Mouse (Mus musculus) erythroblast, embryonic 14.5 days (primary cell): ENCODE measurements around the gene Sema3f. TPM values are rescaled to one million over a fixed set of nuclear protein-coding genes. Genes with fewer than 3 reads are reported as not detected.

ENCODE experiments used
- H3K27me3 ChIP-seq: 2 replicates; pipeline ENCODE4 v1.6.1; 2012; ENCODE audit warnings: inconsistent platforms; ENCODE audit not compliant: control insufficient read depth
- H3K36me3 ChIP-seq: 2 replicates; pipeline ENCODE4 v1.6.1; 2012; ENCODE audit warnings: mild to moderate bottlenecking, inconsistent platforms; ENCODE audit not compliant: control insufficient read depth
- H3K4me1 ChIP-seq: 2 replicates; pipeline ENCODE4 v1.6.1; 2012; ENCODE audit warnings: inconsistent platforms; ENCODE audit not compliant: control insufficient read depth
- H3K4me3 ChIP-seq: replicated peaks from 2 replicates; pipeline ENCODE3; 2012; ENCODE audit warnings: moderate library complexity, mild to moderate bottlenecking, inconsistent platforms
- H3K9me3 ChIP-seq: 2 replicates; pipeline ENCODE4 v1.6.1; 2012; ENCODE audit warnings: low read length, inconsistent platforms, mixed read lengths; ENCODE audit not compliant: control insufficient read depth
- GATA1 ChIP-seq: IDR thresholded peaks from 2 replicates; pipeline ENCODE4 v1.6.1; 2012; ENCODE audit warnings: low read length, inconsistent platforms, mixed read lengths
- TAL1 ChIP-seq: IDR thresholded peaks from 3 replicates; pipeline ENCODE4 v1.6.1; 2012; ENCODE audit warnings: low read length, inconsistent platforms, mixed read lengths
- polyA plus RNA-seq: library from polyadenylated mRNA; stranded (reverse); fragments of >175 nt; gene quantifications from 2 replicates; pipeline ENCODE4 v1.2.3, GENCODE M21; 2012

Sema3f gene
- polyA plus RNA-seq, 1 experiment: not detected

DNA sequence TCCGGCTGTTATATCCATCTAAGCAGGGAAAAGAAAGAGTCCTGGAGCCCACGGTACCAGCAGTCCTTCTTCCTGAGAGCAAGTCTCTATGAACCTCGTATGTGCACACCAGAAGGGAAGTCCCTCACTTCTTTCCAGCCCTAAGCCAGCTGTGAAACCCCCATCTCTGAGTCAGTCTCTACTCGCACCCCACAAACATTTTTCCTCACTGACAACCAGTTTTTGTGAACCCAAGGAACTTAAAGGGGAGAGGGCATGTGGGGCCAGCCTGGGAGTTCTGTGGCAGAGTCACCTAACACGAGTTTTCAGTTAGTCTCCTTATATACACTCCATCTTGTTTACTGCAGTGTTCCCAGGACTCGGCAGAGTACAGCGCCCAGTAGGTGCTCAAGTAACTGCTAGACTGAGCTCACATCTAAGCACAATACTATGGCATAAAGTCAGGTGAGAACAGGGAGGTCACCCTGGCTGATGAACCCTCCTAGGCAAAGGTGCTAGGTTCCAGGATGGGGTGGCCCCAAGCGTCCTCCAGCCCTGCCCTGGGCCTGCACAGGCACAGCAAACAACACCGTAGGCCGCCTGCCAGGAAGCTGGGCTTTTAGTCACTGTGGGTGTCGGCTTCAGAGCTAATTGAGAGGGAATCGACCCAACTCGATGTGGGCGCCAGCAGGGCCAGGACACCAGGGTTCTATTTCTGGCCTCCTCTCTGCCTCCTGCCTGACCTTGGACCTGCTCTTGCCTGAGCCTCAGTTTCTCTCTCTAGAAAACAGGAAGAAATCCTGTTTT lies 6.7 kb downstream of the Sema3f start:
- Histone ChIP-seq H3K27me3 (peaks cover 58% of the 10 kb centered on the region), H3K4me1 (peaks cover 2% of the 10 kb centered on the region; the same call in 1 of the 2 replicates), H3K9me3 (no peaks in the 10 kb centered on the region), H3K4me3 (no peak overlapping the region), H3K36me3 (no peaks in the 10 kb centered on the region)
- TF ChIP-seq TAL1 (no peak), GATA1 (no peak)

DNA sequence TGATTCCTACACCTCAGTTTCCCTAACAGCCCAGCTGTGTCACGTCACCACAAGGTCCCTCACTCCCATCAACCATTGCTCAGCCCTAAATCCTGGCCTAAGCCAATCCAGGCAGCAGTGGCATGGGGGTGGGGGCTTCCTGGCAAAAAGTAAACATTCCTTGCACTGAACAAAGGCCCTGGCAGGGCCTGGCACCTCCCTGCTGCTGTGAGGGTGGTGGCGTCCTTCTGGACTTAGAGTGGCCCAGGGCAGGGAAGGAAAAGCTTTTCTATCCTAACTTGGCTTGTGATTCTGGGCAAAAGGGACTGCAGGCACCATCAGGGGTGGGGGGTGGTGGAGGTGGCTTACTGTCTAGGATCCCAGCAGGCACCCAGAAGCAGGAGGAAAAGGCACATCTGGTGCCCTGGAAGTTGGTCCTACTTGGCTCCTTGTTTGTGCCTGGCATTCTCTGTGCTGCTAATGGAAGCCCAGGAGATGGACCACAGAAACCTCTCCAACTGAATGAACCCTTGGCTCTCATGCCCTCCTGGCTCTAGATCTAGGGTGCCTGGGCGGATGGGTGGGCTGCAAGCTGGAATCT lies 7.6 kb downstream of the Sema3f start:
- no peak for TF ChIP-seq GATA1
- no peak for TF ChIP-seq TAL1
- Histone ChIP-seq H3K4me1 (no peaks in the 10 kb centered on the region), H3K4me3 (no peak overlapping the region), H3K9me3 (no peaks in the 10 kb centered on the region), H3K27me3 (peaks cover 50% of the 10 kb centered on the region), H3K36me3 (no peaks in the 10 kb centered on the region)

DNA sequence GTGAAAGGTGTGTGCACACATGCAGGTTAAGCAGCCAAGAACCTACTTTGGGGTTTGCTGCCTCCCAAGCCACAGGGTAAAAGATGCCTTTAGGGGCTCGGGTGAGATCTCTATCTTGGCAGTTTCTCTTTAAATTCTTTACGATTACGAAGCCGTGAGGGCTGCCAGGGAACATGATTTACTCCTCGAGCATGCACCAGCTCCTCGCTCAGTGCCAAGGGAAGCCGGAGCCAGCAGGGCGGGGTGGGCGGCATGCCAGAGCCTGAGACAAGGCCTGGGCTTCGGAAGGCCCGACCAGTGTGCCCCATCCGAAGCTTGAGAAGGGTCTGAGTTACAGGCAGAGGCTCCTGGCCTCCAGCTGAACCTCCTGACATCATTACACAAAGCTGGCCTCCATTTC lies 8.7 kb downstream of the Sema3f start:
- Histone ChIP-seq H3K4me1 (no peaks in the 10 kb centered on the region), H3K9me3 (no peaks in the 10 kb centered on the region), H3K4me3 (no peak overlapping the region), H3K36me3 (no peaks in the 10 kb centered on the region), H3K27me3 (peaks cover 39% of the 10 kb centered on the region)
- TF ChIP-seq TAL1 (no peak), GATA1 (no peak)

DNA sequence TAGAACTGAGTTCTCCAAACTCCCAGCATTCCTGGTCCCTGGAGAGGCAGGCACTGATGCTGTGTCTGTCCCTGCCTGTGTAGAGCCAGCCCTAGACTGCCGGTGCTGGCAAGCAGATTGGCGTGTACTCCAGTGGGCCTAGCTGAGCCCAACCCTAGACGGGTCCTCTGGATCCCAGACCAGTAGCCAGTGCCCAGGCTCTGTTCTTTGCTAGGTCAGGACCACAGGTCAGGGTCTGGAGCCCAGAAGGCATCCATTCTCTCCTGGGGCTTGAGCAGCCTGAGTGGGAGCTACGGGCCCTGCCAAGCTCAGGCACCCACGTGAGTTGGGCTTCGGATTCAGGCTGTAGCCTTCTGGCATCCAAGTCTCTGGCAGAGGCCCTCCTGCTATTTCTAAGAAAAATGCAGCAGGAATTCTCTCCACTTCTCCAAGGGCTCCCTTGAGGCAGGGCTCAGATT lies 10.1 kb downstream of the Sema3f start:
- Histone ChIP-seq H3K9me3 (no peaks in the 10 kb centered on the region), H3K4me1 (no peaks in the 10 kb centered on the region), H3K4me3 (no peak overlapping the region), H3K36me3 (no peaks in the 10 kb centered on the region), H3K27me3 (peaks cover 29% of the 10 kb centered on the region)
- TF ChIP-seq GATA1 (no peak), TAL1 (no peak)

DNA sequence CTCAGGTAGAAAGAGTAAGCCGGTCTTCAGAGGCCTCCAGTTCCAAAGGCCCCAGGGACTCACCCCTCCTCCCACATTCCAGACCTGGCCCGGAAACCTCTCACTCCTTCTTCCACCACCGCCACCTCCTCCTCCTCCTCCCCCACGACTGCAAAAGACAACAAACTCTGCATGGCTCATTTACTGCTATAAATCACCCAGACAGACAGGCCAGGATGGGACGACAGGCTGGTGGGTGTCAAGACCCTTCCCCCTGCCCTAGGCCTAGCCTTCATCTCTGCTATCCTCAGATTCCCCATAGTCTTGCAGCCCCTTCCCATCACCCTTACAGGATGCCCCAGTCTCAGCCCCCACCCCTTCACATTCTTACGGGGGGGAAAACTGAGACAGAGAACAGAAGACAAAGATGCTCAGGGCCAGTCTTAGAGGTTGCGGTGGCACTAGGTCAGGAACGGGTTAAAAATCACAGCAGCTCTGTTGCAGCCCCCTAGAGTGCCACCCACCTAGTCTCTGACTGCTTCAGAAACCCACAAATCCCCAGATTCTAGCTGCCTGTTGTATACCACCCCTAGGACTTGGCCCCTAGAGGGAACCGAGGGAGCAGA lies 10.8 kb downstream of the Sema3f start:
- Histone ChIP-seq H3K9me3 (no peaks in the 10 kb centered on the region), H3K4me3 (no peak overlapping the region), H3K27me3 (peaks cover 22% of the 10 kb centered on the region), H3K4me1 (no peaks in the 10 kb centered on the region), H3K36me3 (no peaks in the 10 kb centered on the region)
- no peak for TF ChIP-seq GATA1

DNA sequence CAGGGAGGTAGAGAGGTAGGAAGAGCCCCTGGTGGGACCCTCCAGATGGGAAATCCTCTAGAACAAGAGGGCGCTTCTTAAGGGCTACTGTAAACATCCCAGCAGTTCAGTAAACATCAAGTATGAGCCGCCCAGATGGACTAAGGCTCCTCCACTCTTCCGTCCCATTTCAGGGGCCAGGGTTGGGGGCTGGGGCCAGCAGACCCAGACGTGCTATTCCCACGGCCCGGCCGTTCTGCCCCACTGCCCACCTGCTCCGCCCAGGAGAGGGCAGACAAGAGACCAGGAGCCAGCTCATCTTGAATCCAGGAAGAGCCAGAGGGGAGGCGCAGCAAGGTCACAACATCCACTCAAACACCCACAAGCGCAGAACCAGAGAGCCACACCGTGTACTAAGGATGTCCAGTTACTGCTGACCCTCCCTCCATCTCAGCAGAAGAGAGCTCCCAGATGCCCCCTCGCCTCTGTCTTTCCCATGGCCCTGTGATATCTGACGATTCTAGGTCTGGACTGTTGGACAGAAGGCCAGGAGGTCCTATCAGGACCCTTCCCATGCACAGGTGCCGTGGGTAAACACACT lies 11.6 kb downstream of the Sema3f start:
- no peaks in the 10 kb centered on the region for H3K36me3 ChIP-seq
- H3K4me3 ChIP-seq: no peak overlapping the region
- no peaks in the 10 kb centered on the region for H3K9me3 ChIP-seq
- TF ChIP-seq GATA1 (no peak), TAL1 (no peak)
- H3K27me3 ChIP-seq: peaks cover 18% of the 10 kb centered on the region
- H3K4me1 ChIP-seq: no peaks in the 10 kb centered on the region

DNA sequence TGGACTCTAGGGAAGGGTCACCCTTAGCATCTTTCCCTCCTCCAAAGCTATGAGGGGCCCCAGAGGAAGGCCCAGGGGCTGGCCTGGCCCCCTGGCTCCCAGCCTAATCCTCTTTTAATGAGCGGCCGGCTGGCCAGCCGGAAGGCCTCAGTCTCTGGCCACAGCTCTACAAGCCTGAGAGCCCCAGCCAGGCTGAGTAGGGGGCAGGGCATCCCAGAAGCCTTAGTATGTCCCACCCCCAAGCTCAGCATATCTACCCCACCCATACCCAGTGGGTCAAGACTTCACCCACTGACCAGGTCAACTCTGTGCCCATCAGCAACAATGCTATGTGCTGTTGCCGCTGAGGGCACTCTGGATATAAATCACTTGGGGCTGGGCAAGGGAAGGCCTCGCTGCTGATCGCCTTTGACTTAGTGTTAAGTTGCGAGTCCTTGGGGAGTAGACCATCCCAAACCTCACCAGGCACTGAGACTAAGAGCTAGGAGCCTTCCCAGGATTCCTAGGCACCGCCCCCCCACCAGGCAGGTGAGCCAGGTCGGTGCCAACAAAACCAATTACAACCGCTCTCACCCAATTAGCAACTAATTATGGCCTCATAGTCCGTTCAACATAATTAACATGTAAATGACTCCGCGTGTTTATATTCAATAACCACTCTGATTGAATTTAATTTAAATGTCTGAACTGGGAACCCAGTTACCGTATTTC lies 12.3 kb downstream of the Sema3f start:
- Histone ChIP-seq H3K36me3 (no peaks in the 10 kb centered on the region), H3K9me3 (no peaks in the 10 kb centered on the region), H3K4me1 (peaks cover 5% of the 10 kb centered on the region), H3K27me3 (peaks cover 17% of the 10 kb centered on the region), H3K4me3 (no peak overlapping the region)
- no peak for TF ChIP-seq GATA1
- no peak for TF ChIP-seq TAL1

DNA sequence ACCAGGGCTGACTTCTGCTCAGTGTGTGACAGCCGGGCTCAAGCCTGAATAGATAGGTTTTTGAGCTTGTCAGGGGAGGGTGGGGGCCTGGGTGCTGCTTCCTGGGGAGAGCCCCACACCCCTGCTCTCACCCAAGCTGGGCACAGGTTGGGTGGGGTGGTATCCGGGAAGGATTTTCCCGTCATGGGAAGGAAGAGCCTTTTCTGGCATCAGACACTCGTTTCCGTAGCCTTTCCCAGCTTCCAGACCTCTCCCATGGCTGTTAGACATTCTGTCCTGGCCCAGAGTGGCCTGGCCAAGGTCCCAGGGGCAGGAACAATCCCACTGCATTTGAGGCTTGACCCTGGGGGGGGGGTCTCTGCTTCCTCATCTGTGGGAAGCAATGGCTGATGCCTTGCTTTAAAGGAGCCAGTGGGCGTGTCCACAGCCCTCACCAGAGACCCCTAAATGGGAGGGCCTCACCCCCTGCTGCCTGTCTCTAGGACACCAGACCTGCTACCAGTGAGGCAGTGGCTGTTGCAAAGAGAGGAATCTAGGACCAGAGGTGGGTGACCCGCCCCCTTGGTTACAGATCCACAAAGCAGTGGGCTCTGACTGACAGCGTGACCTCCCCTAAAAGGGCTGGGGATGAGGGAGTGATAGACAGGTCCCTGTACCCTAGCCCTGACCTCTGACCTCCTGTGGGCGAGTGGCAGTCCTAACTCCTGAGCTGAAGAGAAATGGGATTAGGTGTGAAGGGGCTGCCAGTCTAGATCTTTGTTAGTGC lies 13.2 kb downstream of the Sema3f start:
- peaks cover 17% of the 10 kb centered on the region for H3K27me3 ChIP-seq
- H3K4me1 ChIP-seq: peaks cover 15% of the 10 kb centered on the region
- no peak for TF ChIP-seq TAL1
- no peak for TF ChIP-seq GATA1
- H3K4me3 ChIP-seq: no peak overlapping the region
- no peaks in the 10 kb centered on the region for H3K36me3 ChIP-seq
- no peaks in the 10 kb centered on the region for H3K9me3 ChIP-seq
